Mouse (Mus musculus): ENCODE measurements around the gene Cnpy2. TPM values are rescaled to one million over a fixed set of nuclear protein-coding genes. Genes with fewer than 3 reads are reported as not detected.

Cnpy2 gene
- polyA plus RNA-seq (2012; rRNA removed): 110 and 127 TPM in 2 replicates

GRCm38 (mm10) chr10:128322141-128323108, at the start of gene Cnpy2:
Gene Cnpy2 (plus strand): TSS chr10:128322459.

DNA sequence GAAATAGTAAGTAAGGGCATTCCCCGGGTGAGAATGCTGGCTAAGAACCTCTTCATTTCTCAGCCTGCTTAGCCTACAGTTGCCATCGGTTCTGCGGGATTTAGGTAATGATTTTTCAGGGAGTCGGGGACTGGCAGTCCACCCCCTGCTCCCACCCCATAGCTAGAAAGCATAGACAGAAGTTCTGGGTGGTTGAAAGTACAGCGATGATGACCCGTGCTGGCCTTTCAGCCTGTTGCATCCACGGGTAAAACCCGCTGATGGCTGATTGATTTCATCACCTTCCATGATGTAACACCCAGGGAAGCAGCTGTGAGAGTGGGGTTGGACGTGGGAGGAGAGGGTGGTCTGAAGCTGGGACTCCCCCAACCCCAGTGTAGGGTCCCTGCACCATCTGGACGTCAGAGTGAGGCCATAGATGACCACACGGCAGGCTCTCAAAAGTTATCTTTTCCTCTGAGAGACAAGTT, 23.5 kb upstream of the Cnpy2 start, which contains the start of gene Il23a:
TSS of gene Il23a (minus strand) at position 51 of the 470 bp plus-strand sequence.

DNA sequence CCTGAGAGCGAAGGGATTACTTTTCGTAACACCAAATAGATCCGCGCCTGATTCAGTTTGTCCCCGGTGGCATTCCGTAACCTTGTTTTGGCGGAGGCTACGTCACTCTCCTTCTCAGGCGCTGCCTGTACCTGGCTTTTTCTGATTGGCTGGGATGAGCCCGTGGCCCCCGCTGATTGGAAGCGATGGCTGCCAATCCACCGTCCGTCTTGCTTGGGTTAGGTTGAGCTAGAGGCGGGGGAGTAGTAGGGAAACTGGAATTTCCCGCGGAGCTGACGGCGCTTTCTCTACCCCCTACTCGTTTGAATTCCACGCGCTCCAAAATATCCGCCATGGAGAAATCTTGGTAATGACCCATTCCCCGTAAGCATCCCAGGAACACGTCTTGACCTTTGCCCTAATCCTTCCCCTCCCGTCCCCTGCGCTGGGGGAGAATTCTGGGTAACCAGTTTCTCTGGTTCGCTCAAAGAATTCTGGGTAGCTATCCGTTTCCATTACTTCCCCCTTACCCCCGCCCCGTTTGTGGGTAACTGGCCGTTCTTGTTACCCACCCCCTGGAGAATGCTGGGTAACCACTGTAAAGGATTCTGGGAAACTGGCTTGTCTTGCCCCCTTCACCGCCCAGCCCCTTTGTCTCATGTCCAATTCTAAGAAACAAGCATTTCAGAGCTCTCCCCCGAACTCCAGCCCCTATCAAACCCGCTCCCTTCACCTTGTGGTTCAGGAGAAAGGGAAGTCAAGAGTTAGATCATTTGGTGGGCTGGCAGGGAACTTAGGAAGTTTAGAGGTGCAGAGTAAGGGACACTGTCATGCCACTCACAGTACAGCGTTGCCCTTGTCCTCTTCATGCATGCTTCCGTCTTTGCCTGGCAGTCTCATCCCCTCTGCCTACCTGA, 18.9 kb upstream of the Cnpy2 start, which contains the start of gene Pan2:
TSS of gene Pan2 (plus strand) at position 210 of the 896 bp plus-strand sequence.

DNA sequence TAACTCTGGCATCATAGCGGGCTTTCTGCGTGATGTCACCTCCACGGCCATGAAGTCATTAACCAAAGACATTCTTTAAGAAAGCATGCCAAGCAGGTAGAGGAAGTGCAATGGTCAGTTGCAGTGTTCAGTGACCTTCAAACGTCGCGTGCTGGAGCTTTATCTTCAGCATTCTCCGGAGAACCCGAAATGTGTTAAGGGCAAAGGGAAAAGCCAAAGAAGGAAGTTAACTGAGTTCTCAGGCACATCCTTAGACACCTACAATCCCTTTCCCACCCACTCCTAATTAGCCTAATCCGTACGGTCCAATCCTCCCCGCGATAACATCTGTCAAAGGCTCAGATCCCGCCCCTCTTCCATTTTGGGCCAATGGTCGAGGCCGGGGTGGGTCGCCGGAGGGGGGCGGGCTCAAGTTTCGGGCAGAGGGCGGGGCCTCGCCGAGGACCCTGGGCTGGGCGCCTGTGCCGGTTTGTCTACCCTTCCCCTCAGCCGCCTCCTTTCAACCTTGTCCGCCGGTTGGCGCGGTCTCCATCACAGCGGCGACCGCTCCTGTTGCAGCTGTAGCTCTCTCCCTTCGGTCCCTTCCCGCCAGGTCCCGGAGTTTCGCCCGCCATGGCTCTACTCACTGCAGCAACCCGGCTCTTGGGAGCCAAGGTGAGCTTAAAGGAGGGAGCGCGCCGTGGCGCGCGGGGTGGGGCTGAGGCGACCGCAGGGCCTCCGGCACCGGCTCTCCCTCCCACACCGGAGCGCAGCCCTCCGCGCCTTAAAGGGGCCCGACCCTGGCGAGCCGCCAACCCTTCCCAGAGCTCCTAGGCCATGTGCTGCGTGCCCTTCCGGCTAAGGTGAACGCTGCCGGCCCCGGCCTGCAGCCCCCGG, 15.3 kb downstream of the Cnpy2 start, which contains the start of gene Cs:
TSS of gene Cs (plus strand) at position 429 of the 876 bp plus-strand sequence.

DNA sequence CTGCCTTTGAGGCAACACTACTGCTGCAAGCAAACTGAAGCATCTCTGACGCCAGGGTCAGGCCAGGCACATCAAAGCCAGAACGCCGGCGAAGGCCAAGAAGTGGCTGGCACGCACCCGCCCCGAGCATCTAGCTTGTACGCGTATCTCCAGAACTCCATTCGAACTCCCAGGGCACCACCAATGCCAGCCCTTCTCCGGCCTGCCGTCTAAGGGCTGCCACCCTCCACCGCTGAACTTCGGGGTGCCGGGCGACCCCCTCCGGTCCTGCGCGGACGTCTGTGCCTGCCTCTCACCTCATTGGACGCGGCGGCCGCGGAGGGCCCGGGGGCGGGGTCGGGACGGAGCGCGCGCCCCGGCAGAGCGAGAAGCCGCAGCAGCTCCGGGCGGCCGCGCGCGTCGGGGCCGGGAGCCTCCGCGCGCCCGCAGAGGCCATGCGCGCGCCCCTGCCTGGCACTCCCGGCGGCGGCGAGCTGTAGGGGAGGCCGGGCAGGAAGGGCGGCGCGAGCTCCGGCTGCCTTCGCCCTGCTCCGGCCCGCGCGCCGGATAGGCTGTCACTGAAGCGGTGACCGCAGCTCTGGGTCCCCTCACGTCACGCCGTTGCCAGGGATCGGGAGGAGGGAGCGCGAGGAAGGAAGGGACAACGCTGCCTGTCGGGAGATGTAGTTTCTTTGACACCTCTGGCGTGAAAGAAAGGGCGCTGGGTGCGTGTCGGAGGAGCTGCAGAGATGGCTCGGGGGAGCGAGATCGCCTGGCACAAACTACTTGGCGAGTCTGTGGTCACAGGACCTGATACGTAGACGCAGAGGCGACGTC, 46.4 kb downstream of the Cnpy2 start, which contains the start of gene Coq10a:
TSS of gene Coq10a (minus strand) at position 596 of the 816 bp plus-strand sequence.

GRCm38 (mm10) chr10:128376455-128377211, 54.4 kb downstream of the Cnpy2 start, which contains the start of gene Ankrd52:
Gene Ankrd52 (plus strand): TSS chr10:128377115.

Other genes starting within 250 kb of the Cnpy2 start
- gene Atp5b, start 239.2 kb upstream of the Cnpy2 start, polyA plus RNA-seq (2012; rRNA removed): 1,340 and 1,417 TPM in 2 replicates
- gene Baz2a, start 230.9 kb upstream of the Cnpy2 start, polyA plus RNA-seq (2012; rRNA removed): 34.0 and 36.0 TPM in 2 replicates
- 28.0 and 39.8 TPM in 2 replicates for gene Rbms2, start 142.2 kb upstream of the Cnpy2 start, polyA plus RNA-seq (2012; rRNA removed)
- gene Gls2, start 128.0 kb upstream of the Cnpy2 start, polyA plus RNA-seq (2012; rRNA removed): 3.6 and 4.0 TPM in 2 replicates
- 13.6 and 15.5 TPM in 2 replicates for gene Spryd4, start 110.7 kb upstream of the Cnpy2 start, polyA plus RNA-seq (2012; rRNA removed)
- 0.23 and 0.26 TPM in 2 replicates for gene Mip, start 96.6 kb upstream of the Cnpy2 start, polyA plus RNA-seq (2012; rRNA removed)
- 18.3 and 20.5 TPM in 2 replicates for gene Timeless, start 90.4 kb upstream of the Cnpy2 start, polyA plus RNA-seq (2012; rRNA removed)
- 0.38 and 0.45 TPM in 2 replicates for gene Apon, start 68.4 kb upstream of the Cnpy2 start, polyA plus RNA-seq (2012; rRNA removed)
- gene Apof, start 53.8 kb upstream of the Cnpy2 start, polyA plus RNA-seq (2012; rRNA removed): not detected in 2 replicates
- 30.6 and 34.3 TPM in 2 replicates for gene Stat2, start 51.9 kb upstream of the Cnpy2 start, polyA plus RNA-seq (2012; rRNA removed)
- gene Il23a, start 23.7 kb upstream of the Cnpy2 start, polyA plus RNA-seq (2012; rRNA removed): 0.10 and 0.14 TPM in 2 replicates
- 44.2 and 45.9 TPM in 2 replicates for gene Pan2, start 19.1 kb upstream of the Cnpy2 start, polyA plus RNA-seq (2012; rRNA removed)
- 172 and 176 TPM in 2 replicates for gene Cs, start 15.3 kb downstream of the Cnpy2 start, polyA plus RNA-seq (2012; rRNA removed)
- gene Coq10a, start 46.5 kb downstream of the Cnpy2 start, polyA plus RNA-seq (2012; rRNA removed): 77.1 and 77.4 TPM in 2 replicates
- 47.3 and 49.7 TPM in 2 replicates for gene Ankrd52, start 54.7 kb downstream of the Cnpy2 start, polyA plus RNA-seq (2012; rRNA removed)
- 0.10 and 0.28 TPM in 2 replicates for gene Slc39a5, start 78.8 kb downstream of the Cnpy2 start, polyA plus RNA-seq (2012; rRNA removed)
- gene Nabp2, start 89.0 kb downstream of the Cnpy2 start, polyA plus RNA-seq (2012; rRNA removed): 94.8 and 115 TPM in 2 replicates
- gene Rnf41, start 89.2 kb downstream of the Cnpy2 start, polyA plus RNA-seq (2012; rRNA removed): 62.8 and 67.8 TPM in 2 replicates
- 361 and 409 TPM in 2 replicates for gene Smarcc2, start 136.8 kb downstream of the Cnpy2 start, polyA plus RNA-seq (2012; rRNA removed)
- gene Myl6, start 171.7 kb downstream of the Cnpy2 start, polyA plus RNA-seq (2012; rRNA removed): 1,386 and 1,494 TPM in 2 replicates
- gene Myl6b, start 176.2 kb downstream of the Cnpy2 start, polyA plus RNA-seq (2012; rRNA removed): 30.5 and 38.6 TPM in 2 replicates
- 16.6 and 28.0 TPM in 2 replicates for gene Esyt1, start 203.4 kb downstream of the Cnpy2 start, polyA plus RNA-seq (2012; rRNA removed)
- 18.2 and 19.1 TPM in 2 replicates for gene Zc3h10, start 225.3 kb downstream of the Cnpy2 start, polyA plus RNA-seq (2012; rRNA removed)
- 3,335 and 3,553 TPM in 2 replicates for gene Rpl41, start 226.8 kb downstream of the Cnpy2 start, polyA plus RNA-seq (2012; rRNA removed)
- gene Pa2g4, start 243.5 kb downstream of the Cnpy2 start, polyA plus RNA-seq (2012; rRNA removed): 155 and 169 TPM in 2 replicates

All from central nervous system, embryonic 14 days (tissue).